Mouse (Mus musculus): Measurements from ENCODE around the gene Cables2.

Gene Cables2

GRCm38 (mm10) chr2:180255701-180256100 lies 17.6 kb downstream of the Cables2 start:
- DNase-seq (ENCODE audit: low spot score in 2 of 2), result no peak

- DNase-seq (ENCODE audit: low spot score in 2 of 2), result no peak
These were observed 18.7 kb downstream of the Cables2 start for GRCm38 (mm10) chr2:180254436-180255209.

- no peak for DNase-seq (ENCODE audit: low spot score in 2 of 2)
These were observed 21.5 kb downstream of the Cables2 start for GRCm38 (mm10) chr2:180251838-180252237.

- DNase-seq (ENCODE audit: low spot score in 2 of 2), result peak; percentile 57 to 67
These were observed 22.2 kb downstream of the Cables2 start for GRCm38 (mm10) chr2:180250930-180251611.

- no peak for DNase-seq (ENCODE audit: low spot score in 2 of 2)
These were observed 24.2 kb downstream of the Cables2 start for GRCm38 (mm10) chr2:180248947-180249660.

- no peak for DNase-seq (ENCODE audit: low spot score in 2 of 2)
These were observed 25.4 kb downstream of the Cables2 start for GRCm38 (mm10) chr2:180247916-180248315.

- DNase-seq (ENCODE audit: low spot score in 2 of 2), result no peak
These were observed 30.2 kb downstream of the Cables2 start for GRCm38 (mm10) chr2:180243108-180243507.

- no peak for DNase-seq (ENCODE audit: low spot score in 2 of 2)
These were observed 34.7 kb downstream of the Cables2 start for GRCm38 (mm10) chr2:180238591-180238990.

- no peak for DNase-seq (ENCODE audit: low spot score in 2 of 2)
These were observed 35.5 kb downstream of the Cables2 start for GRCm38 (mm10) chr2:180237601-180238345.

- DNase-seq (ENCODE audit: low spot score in 2 of 2), result no peak
These were observed 36.4 kb downstream of the Cables2 start for GRCm38 (mm10) chr2:180236930-180237329.

GRCm38 (mm10) chr2:180236500-180236899 lies 36.8 kb downstream of the Cables2 start:
- no peak for DNase-seq (ENCODE audit: low spot score in 2 of 2)

GRCm38 (mm10) chr2:180235788-180236187 lies 37.5 kb downstream of the Cables2 start:
- no peak for DNase-seq (ENCODE audit: low spot score in 2 of 2)

GRCm38 (mm10) chr2:180234980-180235379 lies 38.3 kb downstream of the Cables2 start:
- no peak for DNase-seq (ENCODE audit: low spot score in 2 of 2)

GRCm38 (mm10) chr2:180234353-180234752 lies 38.9 kb downstream of the Cables2 start:
- DNase-seq (ENCODE audit: low spot score in 2 of 2), result no peak

- DNase-seq (ENCODE audit: low spot score in 2 of 2), result no peak
These were observed 40.0 kb downstream of the Cables2 start for GRCm38 (mm10) chr2:180233101-180233904.

- no peak for DNase-seq (ENCODE audit: low spot score in 2 of 2)
These were observed 42.8 kb downstream of the Cables2 start for GRCm38 (mm10) chr2:180230482-180230881.

- no peak for DNase-seq (ENCODE audit: low spot score in 2 of 2)
These were observed 44.2 kb downstream of the Cables2 start for GRCm38 (mm10) chr2:180229129-180229528.

GRCm38 (mm10) chr2:180228592-180228991 lies 44.7 kb downstream of the Cables2 start:
- DNase-seq (ENCODE audit: low spot score in 2 of 2), result no peak

- DNase-seq (ENCODE audit: low spot score in 2 of 2), result no peak
These were observed 45.2 kb downstream of the Cables2 start for GRCm38 (mm10) chr2:180228060-180228458.

GRCm38 (mm10) chr2:180227262-180228059 lies 45.8 kb downstream of the Cables2 start:
- DNase-seq (ENCODE audit: low spot score in 2 of 2), result no peak

Data from frontal cortex, postnatal 25 days (tissue).